Mouse (Mus musculus) sigmoid colon, adult 10 weeks (tissue): Measurements from ENCODE around the gene Smim14. TPM values are rescaled to one million over a fixed set of nuclear protein-coding genes. Genes with fewer than 3 reads are reported as not detected.

Experiments used
- polyA plus RNA-seq: library from polyadenylated mRNA; stranded (reverse); fragments of 350-450 nt; fragmentation: Illumina TruSeq; extraction: RNeasy Lipid Tissue Mini Kit (QIAGEN cat#74804); gene quantifications from one replicate; pipeline ENCODE4 v1.2.3, GENCODE M21; 2014; ENCODE audit warnings: low read depth, low replicate concordance

Gene Smim14
- 332 TPM for polyA plus RNA-seq

DNA sequence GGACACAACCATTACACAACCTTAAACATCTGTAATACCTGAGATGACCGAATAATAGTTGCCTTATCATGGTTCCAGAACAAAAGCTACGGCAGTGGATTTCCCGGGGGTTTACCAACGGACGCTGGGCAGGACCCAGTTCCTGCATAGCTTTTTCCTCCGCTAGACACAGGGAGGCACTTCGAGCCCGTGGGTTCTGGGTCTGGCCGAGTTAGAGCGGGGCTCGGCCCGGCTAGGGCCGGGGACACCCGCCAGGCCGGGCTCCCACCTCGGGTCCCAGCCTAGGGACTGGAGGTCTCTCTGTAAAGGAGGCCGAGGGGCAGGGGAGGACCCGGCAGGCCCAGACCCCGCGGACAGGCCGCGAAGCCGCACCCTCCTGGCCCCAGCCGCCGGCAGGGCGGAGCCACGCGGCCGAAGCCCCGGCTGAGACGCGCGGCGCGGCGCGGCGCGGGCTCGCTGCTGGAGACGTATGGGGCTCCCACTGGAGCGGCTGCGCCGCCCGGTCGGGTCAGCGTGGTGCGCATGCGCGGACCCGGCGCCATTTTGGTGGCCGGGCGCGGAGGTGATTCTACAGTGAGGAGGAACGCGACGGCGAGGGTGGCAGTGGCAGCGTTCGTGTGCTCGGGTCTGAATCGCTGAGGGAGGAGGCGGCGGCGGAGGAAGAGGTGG lies at the start of gene Smim14, which contains the start of gene Ube2k:
Gene Smim14 (minus strand): TSS at position 434 of the 669 bp plus-strand sequence.
Gene Ube2k (plus strand): TSS at position 483 of the 669 bp plus-strand sequence.

DNA sequence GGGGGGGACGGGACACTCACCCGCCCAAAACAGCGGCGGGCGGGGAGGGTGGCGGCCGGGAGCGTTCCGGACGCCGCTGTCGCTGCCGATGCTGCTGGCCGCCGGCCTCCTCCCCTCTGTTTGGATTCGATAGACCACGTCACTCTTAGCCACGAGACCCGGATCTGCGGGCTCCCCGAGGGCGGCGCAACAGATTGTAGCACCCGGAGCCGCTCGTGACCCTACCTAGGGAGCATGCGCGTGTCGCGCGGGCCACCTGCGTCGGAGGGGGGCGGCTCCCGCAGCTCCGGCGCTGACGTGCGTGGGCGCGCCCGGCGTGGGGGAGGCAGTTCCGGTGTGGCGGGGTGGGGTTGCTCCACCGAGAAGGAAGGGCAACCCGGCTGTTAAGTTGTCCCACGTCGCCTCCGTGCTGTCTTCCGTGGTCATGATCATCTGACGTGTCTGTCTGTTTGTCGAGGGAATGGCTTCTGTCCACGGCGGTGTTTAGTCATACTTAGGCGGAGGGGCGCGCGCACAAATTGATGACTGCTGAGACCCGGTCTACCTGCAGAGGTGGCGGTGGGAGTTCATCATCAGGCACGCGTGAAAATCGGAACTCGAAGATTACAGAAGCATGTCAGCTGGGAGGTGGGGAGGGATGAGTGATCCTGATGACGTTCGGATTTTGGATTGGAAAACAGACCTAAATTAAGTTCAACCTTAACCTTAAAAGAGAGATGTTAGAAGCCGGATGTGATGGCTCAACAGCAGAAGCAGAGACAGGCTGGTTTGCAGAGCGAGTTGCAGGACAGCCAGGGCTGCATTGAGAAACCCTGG lies 44.1 kb downstream of the Smim14 start, which contains the start of gene Gm43552:
Gene Gm43552 (minus strand): TSS at position 118 of the 816 bp plus-strand sequence.

DNA sequence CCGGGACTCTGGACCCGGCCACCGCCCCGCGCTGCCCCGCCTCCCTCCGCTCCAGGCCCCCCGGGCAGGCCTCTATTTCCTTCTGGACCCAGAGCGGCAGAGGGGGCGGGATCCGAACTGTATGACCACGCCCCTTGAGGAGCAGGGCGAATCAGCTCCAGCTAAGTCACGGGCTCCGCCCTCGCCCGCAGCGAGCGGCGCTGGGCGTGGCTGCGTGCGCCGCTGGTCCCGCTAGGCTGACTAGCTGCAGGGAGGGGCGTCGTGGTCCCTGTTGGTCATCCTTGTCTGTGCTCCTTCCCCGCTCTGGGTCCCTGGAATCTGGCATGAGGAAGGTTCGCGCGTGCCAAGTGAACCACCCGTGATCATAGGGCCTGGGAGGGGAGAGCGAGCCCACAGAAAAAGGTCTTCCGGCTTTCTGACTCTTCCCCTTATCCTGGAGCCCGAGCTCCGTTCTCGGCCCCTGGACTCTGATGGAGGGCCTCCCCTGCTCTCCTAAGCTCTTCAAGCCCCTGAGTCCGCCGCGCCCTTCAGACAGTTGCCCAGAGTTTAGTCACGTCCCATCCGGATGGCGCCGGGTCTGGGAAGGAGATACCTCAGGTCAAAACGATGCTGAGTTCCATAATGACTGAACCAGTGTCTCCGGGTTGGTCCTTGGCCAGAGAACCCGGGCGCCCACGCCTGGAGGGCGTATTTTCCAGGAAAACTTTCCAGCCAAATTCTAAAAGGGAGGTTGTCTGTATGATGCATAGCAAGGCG lies 101.0 kb downstream of the Smim14 start, which contains the start of gene Ugdh:
Gene Ugdh (minus strand): TSS at position 144 of the 756 bp plus-strand sequence.

Other genes starting within 250 kb of the Smim14 start
- 29.7 TPM for gene Rfc1, start 201.5 kb downstream of the Smim14 start, polyA plus RNA-seq
- 7.7 TPM for gene Klb, start 188.9 kb downstream of the Smim14 start, polyA plus RNA-seq
- gene Rpl9, start 145.7 kb downstream of the Smim14 start, polyA plus RNA-seq: 1,059 TPM
- gene Lias, start 145.7 kb downstream of the Smim14 start, polyA plus RNA-seq: 78.0 TPM
- gene Ugdh, start 101.2 kb downstream of the Smim14 start, polyA plus RNA-seq: 842 TPM
- gene Gm43552, start 44.4 kb downstream of the Smim14 start, polyA plus RNA-seq: not detected
- 113 TPM for gene Ube2k, start within 50 bp of the Smim14 start, polyA plus RNA-seq
- 279 TPM for gene Pds5a, start 161.1 kb upstream of the Smim14 start, polyA plus RNA-seq
- gene N4bp2, start 226.3 kb upstream of the Smim14 start, polyA plus RNA-seq: 36.4 TPM